Mouse (Mus musculus): ENCODE measurements around the gene Slc39a13. TPM values are rescaled to one million over a fixed set of nuclear protein-coding genes. Genes with fewer than 3 reads are reported as not detected.
"Not testable (repeated sequence)": the region's sequence is repeated elsewhere in the genome, so short reads cannot be mapped to it uniquely, and the experiment has no call there.

The Slc39a13 gene
- total and polyA plus RNA-seq, 2 experiments from 2014 or later = 22.3 to 26.8 TPM

- peak; percentile 24; the same call in 1 of the 2 replicates for TF ChIP-seq CTCF (IDR thresholded peaks at IDR 0.05; ENCODE audit: low read depth)
- H3K27me3 ChIP-seq (ENCODE audit: insufficient read depth, low read length) = no peaks in the 10 kb centered on the region
- DNase-seq (no peak), ATAC-seq (no peak)
- H3K36me3 ChIP-seq (ENCODE audit: insufficient read depth) = no peaks in the 10 kb centered on the region
- no peak overlapping the region for H3K4me3 ChIP-seq (ENCODE audit: low read depth, low read length)
- H3K4me1 ChIP-seq (ENCODE audit: insufficient read depth) = no peaks in the 10 kb centered on the region
- no peak overlapping the region for H3K4me2 ChIP-seq (ENCODE audit: low read depth)
- WGBS = 14% methylated on average over 3 of the region's 3 CpGs
- H3K9ac ChIP-seq = no peak overlapping the region
- no peaks in the 10 kb centered on the region for H3K9me3 ChIP-seq (ENCODE audit: low read length)
- H3K27ac ChIP-seq (ENCODE audit: low read depth, low read length) = no peak overlapping the region
Observed at GRCm38 (mm10) chr2:91033000-91033399, 37.2 kb downstream of the Slc39a13 start.

GRCm38 (mm10) chr2:91031216-91031615 lies 39.0 kb downstream of the Slc39a13 start:
- H3K9ac ChIP-seq = no peak overlapping the region

DNA sequence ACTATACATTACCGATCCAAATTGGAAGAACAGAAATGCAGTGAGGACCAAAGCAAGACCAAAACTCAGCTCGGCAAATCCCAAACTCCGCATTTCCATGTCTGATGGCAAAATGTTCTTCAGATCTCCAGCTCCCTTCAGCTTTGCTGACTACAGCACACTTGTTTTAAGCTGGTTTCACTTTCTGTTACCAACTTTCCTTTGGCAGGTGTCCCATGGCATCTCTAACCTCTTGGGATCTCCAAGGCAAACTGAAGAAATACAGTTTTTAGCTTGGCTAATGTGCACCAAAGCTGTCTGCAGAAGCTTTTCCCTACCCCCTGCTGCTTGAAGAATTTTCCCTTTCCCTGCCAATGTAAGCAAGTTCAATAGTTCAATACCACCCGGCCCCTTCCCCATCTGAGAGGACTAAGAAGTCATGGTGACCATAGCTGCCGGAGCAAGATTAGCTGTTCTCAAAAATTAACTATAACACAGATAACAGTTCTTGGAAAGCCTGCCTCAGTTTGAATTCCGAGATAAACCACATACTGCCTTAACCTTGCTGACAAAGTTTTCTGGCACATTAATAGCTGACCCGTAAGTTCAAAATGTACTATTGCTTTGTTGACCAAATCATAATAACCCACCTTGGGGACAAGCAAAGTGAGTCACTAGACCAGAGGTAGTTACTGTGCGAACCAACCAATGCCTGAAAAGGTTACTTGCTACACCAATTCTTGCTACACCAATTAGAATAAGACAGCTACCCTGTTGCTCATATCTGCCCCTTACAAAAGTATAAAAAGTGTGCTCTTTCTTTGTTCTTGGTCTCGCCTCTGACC lies 42.6 kb downstream of the Slc39a13 start:
- Histone ChIP-seq H3K9me3 (ENCODE audit: low read length) (no peaks in the 10 kb centered on the region), H3K4me3 (ENCODE audit: low read depth, low read length) (no peak overlapping the region), H3K4me2 (ENCODE audit: low read depth) (no peak overlapping the region), H3K4me1 (ENCODE audit: insufficient read depth) (no peaks in the 10 kb centered on the region), H3K27me3 (ENCODE audit: insufficient read depth, low read length) (no peaks in the 10 kb centered on the region), H3K27ac (ENCODE audit: low read depth, low read length) (no peak overlapping the region), H3K9ac (no peak overlapping the region), H3K36me3 (ENCODE audit: insufficient read depth) (no peaks in the 10 kb centered on the region)
- 79% methylated on average over 9 of the region's 9 CpGs for WGBS
- ATAC-seq (no peak), DNase-seq (no peak)
- TF ChIP-seq CTCF (IDR thresholded peaks at IDR 0.05; ENCODE audit: low read depth) = no peak

More at GRCm38 (mm10) chr2:91031216-91031615, 39.0 kb downstream of the Slc39a13 start:
- no peak for DNase-seq
- Histone ChIP-seq H3K36me3 (ENCODE audit: insufficient read depth) (no peaks in the 10 kb centered on the region), H3K4me1 (ENCODE audit: insufficient read depth) (no peaks in the 10 kb centered on the region), H3K4me2 (ENCODE audit: low read depth) (no peak overlapping the region), H3K27me3 (ENCODE audit: insufficient read depth, low read length) (no peaks in the 10 kb centered on the region), H3K27ac (ENCODE audit: low read depth, low read length) (no peak overlapping the region), H3K9me3 (ENCODE audit: low read length) (no peaks in the 10 kb centered on the region), H3K4me3 (ENCODE audit: low read depth, low read length) (no peak overlapping the region)
- no peak for TF ChIP-seq CTCF (IDR thresholded peaks at IDR 0.05; ENCODE audit: low read depth)
- no peak for ATAC-seq
- WGBS = 91% methylated on average over 4 of the region's 4 CpGs

DNA sequence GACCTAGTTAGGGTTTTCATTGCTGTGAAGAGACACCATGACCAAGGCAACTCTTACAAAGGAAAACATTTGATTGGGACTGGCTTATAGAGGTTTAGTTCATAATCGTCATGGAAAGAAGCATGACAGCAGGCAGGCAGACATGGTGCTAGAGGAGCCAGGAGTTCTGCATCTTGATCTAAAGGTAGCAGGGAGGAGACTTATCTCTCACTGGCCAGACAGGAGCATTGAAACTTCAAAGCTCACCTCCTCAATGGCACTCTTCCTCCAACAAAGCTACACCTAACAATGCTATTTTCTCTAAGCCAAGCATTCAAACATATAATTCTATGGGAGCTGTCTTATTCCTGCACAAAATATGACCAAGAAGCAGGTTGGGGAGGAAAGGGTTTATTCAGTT lies 43.7 kb downstream of the Slc39a13 start:
- H3K9me3 ChIP-seq (ENCODE audit: low read length) = no peaks in the 10 kb centered on the region
- no peaks in the 10 kb centered on the region for H3K4me1 ChIP-seq (ENCODE audit: insufficient read depth)
- no peaks in the 10 kb centered on the region for H3K27me3 ChIP-seq (ENCODE audit: insufficient read depth, low read length)
- H3K27ac ChIP-seq (ENCODE audit: low read depth, low read length) = no peak overlapping the region
- no peak for TF ChIP-seq CTCF (IDR thresholded peaks at IDR 0.05; ENCODE audit: low read depth)
- no peak overlapping the region for H3K4me3 ChIP-seq (ENCODE audit: low read depth, low read length)
- 83% methylated on average over 1 of the region's 1 CpGs for WGBS
- no peak overlapping the region for H3K4me2 ChIP-seq (ENCODE audit: low read depth)
- ATAC-seq (no peak), DNase-seq (no peak)
- no peak overlapping the region for H3K9ac ChIP-seq
- H3K36me3 ChIP-seq (ENCODE audit: insufficient read depth) = no peaks in the 10 kb centered on the region

GRCm38 (mm10) chr2:91025081-91025516 lies 45.1 kb downstream of the Slc39a13 start:
- 64% methylated on average over 1 of the region's 1 CpGs for WGBS
- Histone ChIP-seq H3K27ac (ENCODE audit: low read depth, low read length) (peak overlapping the region; percentile 54; the same call in 1 of the 2 replicates), H3K4me1 (ENCODE audit: insufficient read depth) (no peaks in the 10 kb centered on the region), H3K9me3 (ENCODE audit: low read length) (no peaks in the 10 kb centered on the region), H3K9ac (no peak overlapping the region), H3K4me3 (ENCODE audit: low read depth, low read length) (no peak overlapping the region), H3K27me3 (ENCODE audit: insufficient read depth, low read length) (no peaks in the 10 kb centered on the region), H3K4me2 (ENCODE audit: low read depth) (no peak overlapping the region), H3K36me3 (ENCODE audit: insufficient read depth) (peaks cover 3% of the 10 kb centered on the region; the same call in 1 of the 2 replicates)
- DNase-seq (peak; percentile 34), ATAC-seq (peak; percentile 76)
- TF ChIP-seq CTCF (IDR thresholded peaks at IDR 0.05; ENCODE audit: low read depth) = no peak

DNA sequence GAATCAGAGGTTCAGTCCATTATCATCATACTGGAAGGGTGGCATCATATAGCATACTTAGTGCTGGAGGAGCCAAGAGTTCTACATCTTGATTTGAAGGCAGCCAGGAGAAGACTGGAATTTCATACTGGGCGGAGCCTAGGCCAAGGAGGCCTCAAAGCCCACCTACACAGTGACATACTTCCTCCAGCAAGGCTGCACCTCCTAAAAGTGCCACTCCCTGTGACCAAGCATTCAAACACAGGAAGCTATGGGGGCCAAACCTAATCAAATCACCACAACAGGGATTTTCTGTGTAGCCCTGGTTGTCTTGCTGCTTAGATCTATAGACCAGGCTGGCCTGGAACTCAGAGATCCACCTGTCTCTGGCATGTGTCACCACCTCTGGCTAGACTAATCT lies 46.3 kb downstream of the Slc39a13 start:
- 94% methylated on average over 1 of the region's 1 CpGs for WGBS

DNA sequence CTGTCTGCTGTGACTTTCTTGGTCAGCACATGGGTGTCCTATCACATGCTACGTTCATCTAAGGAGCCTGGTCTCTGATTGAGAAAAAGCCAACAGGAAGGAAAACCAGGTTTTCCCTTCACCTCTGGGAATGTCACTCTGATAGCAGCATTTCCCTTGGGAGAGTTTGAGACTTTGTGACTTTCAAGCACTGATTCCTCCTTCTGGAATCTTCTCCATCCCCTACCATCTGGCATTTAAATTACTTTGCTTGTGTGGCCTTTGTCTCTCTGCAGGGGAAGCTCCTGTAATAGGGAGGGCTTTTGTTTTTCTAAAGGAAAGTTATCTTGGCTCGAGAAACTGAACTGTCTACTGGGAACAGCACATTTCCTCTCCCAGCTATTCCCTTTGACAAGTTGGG lies 47.1 kb downstream of the Slc39a13 start:
- Histone ChIP-seq H3K27me3 (ENCODE audit: insufficient read depth, low read length) (no peaks in the 10 kb centered on the region), H3K4me2 (ENCODE audit: low read depth) (no peak overlapping the region), H3K4me3 (ENCODE audit: low read depth, low read length) (no peak overlapping the region), H3K4me1 (ENCODE audit: insufficient read depth) (no peaks in the 10 kb centered on the region), H3K9me3 (ENCODE audit: low read length) (no peaks in the 10 kb centered on the region), H3K27ac (ENCODE audit: low read depth, low read length) (no peak overlapping the region), H3K36me3 (ENCODE audit: insufficient read depth) (peaks cover 11% of the 10 kb centered on the region), H3K9ac (no peak overlapping the region)
- no peak for TF ChIP-seq CTCF (IDR thresholded peaks at IDR 0.05; ENCODE audit: low read depth)
- WGBS = 67% methylated on average over 2 of the region's 2 CpGs
- ATAC-seq = no peak
- DNase-seq = no peak

More for the DNA sequence above, 46.3 kb downstream of the Slc39a13 start:
- no peak overlapping the region for H3K4me3 ChIP-seq (ENCODE audit: low read depth, low read length)
- TF ChIP-seq CTCF (IDR thresholded peaks at IDR 0.05; ENCODE audit: low read depth) = no peak
- no peak overlapping the region for H3K9ac ChIP-seq
- no peak overlapping the region for H3K4me2 ChIP-seq (ENCODE audit: low read depth)
- no peaks in the 10 kb centered on the region for H3K4me1 ChIP-seq (ENCODE audit: insufficient read depth)
- H3K36me3 ChIP-seq (ENCODE audit: insufficient read depth) = peaks cover 8% of the 10 kb centered on the region
- no peak overlapping the region for H3K27ac ChIP-seq (ENCODE audit: low read depth, low read length)
- H3K27me3 ChIP-seq (ENCODE audit: insufficient read depth, low read length) = no peaks in the 10 kb centered on the region
- DNase-seq (no peak), ATAC-seq (no peak)
- no peaks in the 10 kb centered on the region for H3K9me3 ChIP-seq (ENCODE audit: low read length)

DNA sequence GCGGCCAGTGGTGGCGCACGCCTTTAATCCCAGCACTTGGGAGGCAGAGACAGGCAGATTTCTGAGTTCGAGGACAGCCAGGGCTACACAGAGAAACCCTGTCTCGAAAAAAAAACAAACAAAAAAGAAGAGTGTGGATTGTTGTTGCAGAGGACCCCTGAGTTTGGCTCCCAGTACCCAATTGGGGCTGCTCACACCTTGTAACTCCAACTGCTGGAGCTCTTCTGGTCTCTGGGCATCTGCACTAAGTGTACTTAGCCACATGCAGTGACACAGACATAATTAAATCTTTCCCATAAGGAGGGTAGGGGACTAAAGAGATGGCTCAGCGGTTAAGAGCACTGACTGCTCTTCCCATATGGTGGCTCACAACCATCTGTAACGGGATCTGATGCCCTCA lies 48.0 kb downstream of the Slc39a13 start:
- H3K27me3 ChIP-seq (ENCODE audit: insufficient read depth, low read length); DNase-seq; ATAC-seq; H3K4me1 ChIP-seq (ENCODE audit: insufficient read depth); H3K9ac ChIP-seq; H3K4me2 ChIP-seq (ENCODE audit: low read depth); H3K4me3 ChIP-seq (ENCODE audit: low read depth, low read length); H3K27ac ChIP-seq (ENCODE audit: low read depth, low read length); H3K9me3 ChIP-seq (ENCODE audit: low read length): not testable (repeated sequence)
- peaks cover 15% of the 10 kb centered on the region for H3K36me3 ChIP-seq (ENCODE audit: insufficient read depth)
- 98% methylated on average over 7 of the region's 7 CpGs for WGBS

Measured in forebrain, postnatal 0 days (tissue).